Mouse (Mus musculus): ENCODE measurements around the gene Bcorl1.
"Not testable (repeated sequence)": the region's sequence is repeated elsewhere in the genome, so short reads cannot be mapped to it uniquely, and the experiment has no call there.

Gene Bcorl1

GRCm38 (mm10) chrX:48405141-48405540, 64.0 kb downstream of the Bcorl1 start:
- no peak for DNase-seq

- peak; percentile 87 for DNase-seq
Measured at GRCm38 (mm10) chrX:48409611-48410387, 68.6 kb downstream of the Bcorl1 start.

GRCm38 (mm10) chrX:48410388-48410776, 69.2 kb downstream of the Bcorl1 start:
- no peak for DNase-seq

DNA sequence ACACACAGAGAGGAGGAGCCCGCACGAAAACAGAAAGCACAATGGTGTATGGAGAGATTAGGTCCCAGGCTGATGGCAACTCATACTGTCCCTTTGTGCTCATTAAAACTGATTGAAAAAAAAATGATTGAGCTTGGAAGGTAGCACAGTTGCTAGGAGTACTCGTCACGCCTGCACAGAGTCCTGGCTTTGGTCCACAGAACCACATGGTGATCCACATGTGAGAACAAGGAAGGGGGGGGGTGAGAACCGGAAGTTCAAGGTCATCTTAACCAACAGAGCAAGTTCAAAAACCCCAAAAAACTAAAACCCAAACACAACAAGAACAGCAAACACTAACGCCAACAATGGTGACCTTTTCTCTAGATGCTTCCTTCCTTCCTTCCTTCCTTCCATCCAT, 71.5 kb downstream of the Bcorl1 start:
- no peak for DNase-seq

- DNase-seq = peak; percentile 63
Measured at GRCm38 (mm10) chrX:48414291-48414690, 73.1 kb downstream of the Bcorl1 start.

GRCm38 (mm10) chrX:48418417-48418816, 77.3 kb downstream of the Bcorl1 start:
- DNase-seq = no peak

- DNase-seq = peak; percentile 89
Measured at GRCm38 (mm10) chrX:48422986-48423385, 81.8 kb downstream of the Bcorl1 start.

DNA sequence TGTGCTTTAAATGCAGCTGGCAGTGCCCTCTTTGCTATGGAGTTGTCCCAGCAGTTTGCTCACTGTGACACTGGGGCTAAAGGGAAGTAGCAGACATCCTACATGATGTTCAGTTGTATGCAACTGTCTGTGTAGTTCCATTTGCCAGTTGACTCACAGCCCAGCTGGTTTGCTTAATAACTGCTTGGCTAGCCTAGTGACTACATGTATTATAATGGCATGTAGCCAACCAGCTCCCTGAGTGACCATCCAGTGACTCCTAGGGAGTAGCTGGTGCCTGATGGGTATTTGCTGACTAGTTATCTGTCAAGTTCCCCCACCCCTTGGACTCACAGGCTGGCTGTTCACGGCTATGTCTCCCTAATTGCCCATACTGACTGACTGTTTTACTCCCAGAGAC, 82.5 kb downstream of the Bcorl1 start:
- DNase-seq = peak; percentile 42

DNA sequence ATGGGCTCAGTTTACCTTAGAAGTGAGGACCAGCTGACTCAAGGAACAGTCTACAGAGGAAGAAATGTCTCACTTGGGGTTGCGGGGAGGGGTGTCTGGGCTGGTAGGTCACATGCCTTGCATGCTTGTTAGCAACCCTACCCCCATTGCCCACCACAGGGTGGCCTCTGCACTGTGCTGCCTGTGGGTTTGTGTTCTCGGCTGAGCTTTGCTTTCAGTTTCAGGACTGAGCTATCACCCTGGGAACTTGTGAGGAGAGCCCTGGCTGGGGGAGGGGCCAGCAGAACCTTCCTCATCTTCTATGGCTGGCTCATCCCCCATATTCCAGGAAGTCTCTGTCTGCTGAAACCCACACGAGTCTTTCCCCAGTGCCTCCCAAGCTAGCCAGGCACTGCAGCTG, 83.4 kb downstream of the Bcorl1 start:
- DNase-seq = peak; percentile 74

DNA sequence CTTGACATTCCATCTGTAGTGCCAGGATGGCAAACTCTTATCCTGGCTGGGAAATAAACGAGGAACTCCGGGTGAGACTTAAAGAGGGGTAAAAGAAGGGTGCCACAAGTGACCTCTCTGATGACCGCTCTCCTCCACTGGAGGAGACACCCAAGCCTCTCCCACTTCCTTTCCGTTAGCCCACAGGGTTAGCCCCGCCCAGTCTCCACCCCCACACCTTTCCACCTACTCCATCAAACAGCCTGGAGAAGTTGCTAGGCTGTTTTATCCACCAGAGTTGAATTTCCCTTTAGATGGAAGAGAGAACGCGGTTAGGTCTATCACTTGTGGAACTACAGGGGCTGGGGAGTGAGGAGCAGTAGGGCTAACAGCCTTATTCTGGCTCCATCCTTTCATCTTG, 84.1 kb downstream of the Bcorl1 start:
- DNase-seq = peak; percentile 70

- peak; percentile 34 for DNase-seq
Measured at GRCm38 (mm10) chrX:48428241-48428640, 87.1 kb downstream of the Bcorl1 start.

DNA sequence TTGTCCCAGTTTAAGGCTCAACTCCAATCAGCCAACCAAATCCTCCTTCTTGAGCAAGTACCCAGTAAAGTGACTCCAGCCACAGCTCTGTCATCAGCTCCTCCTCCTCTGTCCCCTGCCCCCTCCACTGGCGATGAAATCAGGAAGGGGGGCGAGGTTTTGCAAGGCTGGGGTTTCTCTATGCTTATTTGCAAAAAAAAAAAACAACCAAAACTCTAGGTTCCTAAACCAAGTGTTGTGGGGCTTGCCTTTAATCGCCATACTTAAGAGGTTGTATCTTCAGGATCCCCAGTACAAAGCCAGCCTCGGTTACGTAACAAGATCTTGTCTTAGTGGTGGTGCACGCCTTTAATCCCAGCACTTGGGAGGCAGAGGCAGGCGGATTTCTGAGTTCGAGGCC, 87.5 kb downstream of the Bcorl1 start:
- DNase-seq = no peak

- no peak for DNase-seq
Measured at GRCm38 (mm10) chrX:48429100-48429499, 87.9 kb downstream of the Bcorl1 start.

GRCm38 (mm10) chrX:48429538-48429937, 88.4 kb downstream of the Bcorl1 start:
- peak; percentile 54 for DNase-seq

GRCm38 (mm10) chrX:48432599-48433526, 91.7 kb downstream of the Bcorl1 start:
- no peak for DNase-seq

DNA sequence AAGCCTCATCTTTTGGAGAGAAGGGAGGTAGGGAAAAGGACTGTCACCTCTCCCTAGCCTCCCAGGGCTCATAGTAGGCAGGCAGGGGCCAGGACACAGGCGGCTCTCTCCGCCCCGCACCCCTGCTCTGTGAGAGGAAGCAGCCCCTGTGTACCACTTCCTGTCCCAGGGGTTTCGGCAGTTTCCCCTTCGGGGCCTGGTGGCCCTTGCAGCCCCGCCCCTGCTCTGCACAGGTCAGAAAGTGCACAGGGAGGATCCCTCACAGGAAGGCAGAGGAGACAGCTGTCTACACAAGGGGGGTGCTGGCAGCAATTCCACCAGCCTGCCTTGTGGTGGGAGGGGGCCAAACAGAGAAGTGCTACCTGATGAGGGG, 92.4 kb downstream of the Bcorl1 start:
- peak; percentile 67 for DNase-seq

DNA sequence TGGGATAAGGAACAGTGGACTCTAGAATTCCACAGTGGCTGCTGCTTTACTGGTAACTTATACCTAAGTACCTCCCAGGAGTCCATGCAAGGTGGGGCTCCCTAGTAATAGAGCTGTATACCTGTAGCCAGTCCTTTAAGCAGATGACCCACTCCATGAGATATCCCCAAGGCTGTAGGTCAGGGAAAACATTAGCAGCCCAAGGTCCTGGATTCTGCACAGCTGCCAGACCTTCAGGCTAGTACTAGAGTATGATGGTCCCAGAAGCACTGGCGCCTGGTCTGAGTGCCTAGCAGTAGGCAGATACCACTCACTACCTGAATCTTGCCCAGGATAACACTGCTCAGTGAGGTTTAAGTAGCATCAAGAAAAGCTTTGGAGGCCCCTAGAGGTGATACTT, 93.1 kb downstream of the Bcorl1 start:
- no peak for DNase-seq

DNA sequence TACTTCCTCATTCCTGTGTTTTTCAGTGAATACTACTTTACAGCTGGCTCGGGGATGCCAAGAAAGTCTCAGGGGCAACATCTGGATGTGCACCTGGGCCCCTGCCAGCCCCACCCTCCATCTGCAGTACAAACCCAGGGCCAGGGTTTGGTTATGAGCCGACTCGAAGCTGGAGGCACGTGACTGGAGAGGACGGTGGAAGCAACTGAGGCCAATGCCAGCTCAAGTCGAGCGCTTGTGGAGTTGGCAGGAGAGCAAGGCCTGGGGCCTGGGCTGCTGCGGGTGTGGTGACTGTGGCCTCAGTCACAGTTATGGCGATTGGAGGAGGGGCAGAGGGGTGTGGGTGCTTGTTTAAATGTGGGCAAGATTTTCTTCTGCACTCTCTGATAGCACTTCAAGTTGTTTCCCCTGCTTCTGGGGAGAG, 94.3 kb downstream of the Bcorl1 start:
- no peak for DNase-seq

DNA sequence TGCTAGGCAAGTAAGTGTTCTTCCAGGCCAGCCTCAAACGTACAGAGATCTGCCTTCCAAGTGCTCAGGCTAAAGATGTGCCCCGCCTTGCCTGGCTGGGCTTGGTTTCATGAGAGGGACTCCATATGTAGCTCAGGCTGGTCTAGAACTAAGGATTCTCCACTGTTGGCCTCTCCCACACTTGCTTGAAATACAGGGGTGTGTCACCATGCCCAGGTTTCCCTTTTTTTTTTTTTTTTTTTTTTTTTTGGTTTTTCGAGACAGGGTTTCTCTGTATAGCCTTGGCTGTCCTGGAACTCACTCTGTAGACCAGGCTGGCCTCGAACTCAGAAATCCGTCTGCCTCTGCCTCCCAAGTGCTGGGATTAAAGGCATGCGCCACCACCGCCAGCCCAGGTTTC, 94.9 kb downstream of the Bcorl1 start:
- DNase-seq = not testable (repeated sequence)

- peak; percentile 46 for DNase-seq
Measured at GRCm38 (mm10) chrX:48439036-48439435, 97.9 kb downstream of the Bcorl1 start.

- DNase-seq = no peak
Measured at GRCm38 (mm10) chrX:48441548-48441947, 100.4 kb downstream of the Bcorl1 start.

- DNase-seq = no peak
Measured at GRCm38 (mm10) chrX:48441954-48442353, 100.8 kb downstream of the Bcorl1 start.

GRCm38 (mm10) chrX:48444677-48445076, 103.5 kb downstream of the Bcorl1 start:
- DNase-seq = no peak

GRCm38 (mm10) chrX:48449646-48450045, 108.5 kb downstream of the Bcorl1 start:
- no peak for DNase-seq

Data from lung, postnatal 36 days (tissue).